ENCODE assay signal across 8 mouse cellular contexts in genomic region chr5:125226229-125226634, GRCm38 (mm10). TPM values are rescaled to one million over a fixed set of nuclear protein-coding genes. Genes with fewer than 3 reads are reported as not detected.
A peak's percentile ranks its signal among the peaks of the same experiment; 100 is the strongest.
DNase-seq lines count a peak whose midpoint lies in the region; ATAC-seq and TF ChIP-seq lines count a peak whose summit lies in the region.

No protein-coding gene starts in this region.

- peak; percentile 70 for DNase-seq in adrenal gland, adult 2 months
- no peak for DNase-seq in adrenal gland, adult 18-20 months (ENCODE audit: low spot score in 2 of 2)
- DNase-seq in cerebellum, adult 9-10 months: peak; percentile 49
- DNase-seq in gastrocnemius, adult 2 months: peak; percentile 79
- peak; percentile 60 for DNase-seq in kidney, postnatal 14 days
- DNase-seq in limb, embryonic 14.5 days (ENCODE audit: low spot score): no peak
- peak; percentile 88 for DNase-seq in right cerebral cortex, postnatal 25 days
- no peak for DNase-seq in spleen, adult 12 weeks (ENCODE audit: low spot score)

- no peaks in the 10 kb centered on the region for H3K27me3 ChIP-seq in limb, embryonic 14.5 days (ENCODE audit: control insufficient read depth, insufficient read depth, low read length)

- no peaks in the 10 kb centered on the region for H3K36me3 ChIP-seq in limb, embryonic 14.5 days (ENCODE audit: control insufficient read depth, insufficient read depth, low read length)

- WGBS in limb, embryonic 14.5 days: 59% methylated on average over 12 of the region's 12 CpGs

- no peak overlapping the region for H3K4me2 ChIP-seq in limb, embryonic 14.5 days (replicated peaks; ENCODE audit: low read depth, low read length, severe bottlenecking)

- no peak for TF ChIP-seq CTCF in gastrocnemius, adult 2 months (IDR thresholded peaks at IDR 0.05)

- H3K27ac ChIP-seq in gastrocnemius, adult 2 months: peak overlapping the region; percentile 63
- H3K27ac ChIP-seq in limb, embryonic 14.5 days (replicated peaks; ENCODE audit: low read depth, low read length): 0 out of 2 replicates have a peak overlapping the region, but pooled peaks have one; percentile 19

- no peak overlapping the region for H3K9ac ChIP-seq in limb, embryonic 14.5 days (ENCODE audit: low read depth, low read length, severe bottlenecking)

- H3K9me3 ChIP-seq in limb, embryonic 14.5 days (ENCODE audit: control insufficient read depth, low read length): 0 out of 2 replicates have a peak, but pooled peaks cover 5% of the 10 kb centered on the region

- peaks cover 3% of the 10 kb centered on the region for H3K4me1 ChIP-seq in limb, embryonic 14.5 days (ENCODE audit: control insufficient read depth, insufficient read depth, low read length)

- no peak for ATAC-seq in limb, embryonic 14.5 days (ENCODE audit: low FRiP score, low read depth)

- TF ChIP-seq POLR2A in limb, embryonic 14.5 days (IDR thresholded peaks at IDR 0.05; ENCODE audit: borderline replicate concordance, extremely low read depth, insufficient read depth, insufficient read length): no peak

- intact Hi-C loops in gastrocnemius, adult 2 months (cut with DNase I): no loop called here

- H3K4me3 ChIP-seq in gastrocnemius, adult 2 months: no peak overlapping the region
- no peak overlapping the region for H3K4me3 ChIP-seq in limb, embryonic 14.5 days (replicated peaks; ENCODE audit: low read length)

RNA-seq across cellular contexts. Expression of gene Ncor2, which starts 47.2 kb away (rescaled TPM):
- total RNA-seq in adrenal gland, adult 2 months (2021): 100 to 1,000 TPM; 149 to 340 TPM
- 183 and 229 TPM in 2 replicates for polyA plus RNA-seq in adrenal gland, adult 2 months (2012; rRNA removed)
- total RNA-seq in adrenal gland, adult 18-20 months (2021): 100 to 1,000 TPM; 195 to 242 TPM
- total RNA-seq in gastrocnemius, adult 2 months (2021): 100 to 1,000 TPM; 123 to 153 TPM
- polyA plus RNA-seq in limb, embryonic 14.5 days (2012; rRNA removed): 75.9 and 89.8 TPM in 2 replicates
- polyA plus RNA-seq in limb, embryonic 14.5 days (2014; fragmentation: Nextera tagmentation; extraction: Ambion mirVana): 37.0 and 39.3 TPM in 2 replicates

Comparison
In these comparisons a context has a peak if more than half of its experiments do, and no peak if none do; other contexts are left out.
1. DNase-seq: peak in adrenal gland, adult 2 months (single experiment), cerebellum, adult 9-10 months (single experiment), gastrocnemius, adult 2 months (single experiment), kidney, postnatal 14 days (single experiment) and right cerebral cortex, postnatal 25 days (single experiment); none in adrenal gland, adult 18-20 months (0 of 2), limb, embryonic 14.5 days (single experiment) and spleen, adult 12 weeks (single experiment).